Mouse (Mus musculus): ENCODE data around the gene Uba3. TPM values are rescaled to one million over a fixed set of nuclear protein-coding genes. Genes with fewer than 3 reads are reported as not detected.

Uba3 gene
- polyA plus RNA-seq, 2 experiments from 2014 or later, result 43.0 TPM

Other genes starting within 250 kb of the Uba3 start
- under 1 TPM in 1 of 2 experiments, not detected in 1; 0.19 TPM for gene Fam19a4, start 145.2 kb downstream of the Uba3 start, polyA plus RNA-seq (2017; shearing (Covaris generic))
- gene Eogt, start 56.5 kb downstream of the Uba3 start, polyA plus RNA-seq (2017; shearing (Covaris generic)), result 10 to 100 TPM in 1 of 2 experiments, 1 to 10 TPM in 1; 8.1 to 13.9 TPM
- 10 to 100 TPM; 41.0 to 50.8 TPM for gene Tmf1, start 26.5 kb downstream of the Uba3 start, polyA plus RNA-seq (2017; shearing (Covaris generic))
- 100 to 1,000 TPM; 189 to 278 TPM for gene Arl6ip5, start 5.0 kb upstream of the Uba3 start, polyA plus RNA-seq (2017; shearing (Covaris generic))
- under 1 TPM in 1 of 2 experiments, not detected in 1; 0.24 TPM for gene Lmod3, start 47.1 kb upstream of the Uba3 start, polyA plus RNA-seq (2017; shearing (Covaris generic))

Data from CD4-positive, CD25-positive, alpha-beta regulatory T cell, adult 4 months (primary cell).